Mouse (Mus musculus) lung, adult 2 months (tissue): ENCODE data around the gene Syt1.

Source experiments
- CTCF ChIP-seq: fragments of 200-500 bp; IDR thresholded peaks from 2 replicates; pipeline ENCODE4 v1.5.1; 2011; ENCODE audit warnings: mild to moderate bottlenecking, low read length, control low read depth; ENCODE audit not compliant: insufficient read depth
- POLR2A ChIP-seq: fragments of 200-500 bp; IDR thresholded peaks from 2 replicates; pipeline ENCODE4 v1.6.1; 2011; ENCODE audit warnings: low read depth, mild to moderate bottlenecking, control low read depth, low read length, borderline replicate concordance; ENCODE audit errors: extremely low read depth

- no peak for TF ChIP-seq CTCF
- TF ChIP-seq POLR2A, result no peak
Measured at GRCm38 (mm10) chr10:108483991-108484390, 526.8 kb downstream of the Syt1 start.
